Mouse (Mus musculus): Measurements from ENCODE around the gene Barx1. TPM values are rescaled to one million over a fixed set of nuclear protein-coding genes. Genes with fewer than 3 reads are reported as not detected.

Gene Barx1
- polyA plus RNA-seq (2014; fragmentation: Nextera tagmentation; extraction: Ambion mirVana) = not detected in 2 replicates

DNA sequence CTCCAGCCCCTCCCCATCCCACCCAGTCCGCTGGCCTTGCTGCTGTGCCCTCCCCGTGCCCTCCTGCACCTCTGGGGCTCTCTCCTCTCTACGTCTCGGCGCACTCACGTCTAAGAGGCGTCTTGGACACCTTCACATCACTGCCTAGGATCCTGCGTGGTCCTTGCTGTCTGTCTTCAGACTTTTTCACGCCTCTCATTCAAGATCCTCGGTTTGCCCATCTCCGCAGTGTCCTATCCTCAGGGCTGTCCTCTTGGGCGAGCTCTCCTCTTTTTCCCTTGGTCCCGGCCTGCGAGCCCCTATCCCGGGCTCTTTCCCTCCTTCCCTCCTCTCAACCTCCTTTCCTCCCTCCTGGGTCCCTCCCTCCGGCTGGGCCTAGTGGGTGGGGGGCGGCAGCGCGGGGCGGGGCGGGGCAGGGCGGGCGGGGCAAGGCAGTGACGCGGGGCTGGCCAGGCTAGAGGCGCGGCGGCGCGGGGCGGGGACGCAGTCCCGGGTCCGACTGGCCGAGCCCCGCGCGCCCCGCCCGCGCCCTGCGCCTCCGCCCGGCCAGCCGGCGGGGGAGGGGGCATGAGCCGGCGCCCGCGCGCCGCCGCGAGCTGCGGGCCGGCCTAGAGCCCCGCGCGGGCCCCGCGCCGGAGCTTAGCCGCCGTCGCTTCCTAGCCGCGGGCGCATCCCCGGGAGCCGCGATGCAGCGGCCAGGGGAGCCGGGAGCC lies at the start of gene Barx1:
TSS of gene Barx1 (plus strand) at position 568 of the 713 bp plus-strand sequence.
- ATAC-seq (ENCODE audit: low read depth) = peak; percentile 15; the same call in 1 of the 2 replicates
- Histone ChIP-seq H3K27me3 (ENCODE audit: control insufficient read depth, insufficient read depth, low read length) (peaks cover 50% of the 10 kb centered on the region), H3K4me2 (ENCODE audit: low read depth, low read length) (peak within 1 kb of the TSS; percentile 44), H3K9ac (replicated peaks; ENCODE audit: low read depth, low read length) (0 out of 2 replicates have a peak within 1 kb of the TSS, but pooled peaks have one; percentile 21), H3K4me3 (ENCODE audit: low read depth, low read length) (peak within 1 kb of the TSS; percentile 24), H3K36me3 (ENCODE audit: control insufficient read depth, insufficient read depth, low read length) (no peaks in the 10 kb centered on the region), H3K4me1 (ENCODE audit: control insufficient read depth, insufficient read depth, low read length) (0 out of 2 replicates have a peak, but pooled peaks cover 3% of the 10 kb centered on the region), H3K27ac (ENCODE audit: low read depth, low read length) (no peak within 1 kb of the TSS), H3K9me3 (ENCODE audit: control insufficient read depth, low read length) (no peaks in the 10 kb centered on the region)
- WGBS = under 1% methylated on average over 46 of the region's 73 CpGs

DNA sequence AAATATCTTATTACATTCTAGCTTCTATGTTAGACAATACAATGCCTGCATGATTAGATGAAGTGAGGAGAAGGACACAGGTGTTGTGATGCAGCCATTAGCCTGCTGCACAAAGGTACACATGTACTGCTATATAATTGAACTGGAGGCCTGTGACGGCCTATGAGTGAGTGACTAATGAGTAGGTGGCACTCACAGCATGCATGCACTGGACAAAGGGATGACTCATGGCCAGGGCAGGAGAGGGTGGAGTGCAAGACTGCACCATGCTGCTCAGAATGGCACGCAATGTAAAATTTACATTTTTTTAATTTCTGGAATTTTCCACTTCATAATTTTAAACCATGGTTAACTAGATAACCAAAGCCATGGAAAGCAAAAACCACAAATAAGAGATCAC lies 48.3 kb upstream of the Barx1 start:
- no peak for ATAC-seq (ENCODE audit: low read depth)
- Histone ChIP-seq H3K27ac (ENCODE audit: low read depth, low read length) (no peak overlapping the region), H3K9ac (replicated peaks; ENCODE audit: low read depth, low read length) (no peak overlapping the region), H3K9me3 (ENCODE audit: control insufficient read depth, low read length) (no peaks in the 10 kb centered on the region; the same call in 1 of the 2 replicates), H3K36me3 (ENCODE audit: control insufficient read depth, insufficient read depth, low read length) (no peaks in the 10 kb centered on the region), H3K27me3 (ENCODE audit: control insufficient read depth, insufficient read depth, low read length) (no peaks in the 10 kb centered on the region), H3K4me2 (ENCODE audit: low read depth, low read length) (no peak overlapping the region), H3K4me1 (ENCODE audit: control insufficient read depth, insufficient read depth, low read length) (no peaks in the 10 kb centered on the region), H3K4me3 (ENCODE audit: low read depth, low read length) (no peak overlapping the region)
- WGBS = 74% methylated on average over 2 of the region's 2 CpGs

DNA sequence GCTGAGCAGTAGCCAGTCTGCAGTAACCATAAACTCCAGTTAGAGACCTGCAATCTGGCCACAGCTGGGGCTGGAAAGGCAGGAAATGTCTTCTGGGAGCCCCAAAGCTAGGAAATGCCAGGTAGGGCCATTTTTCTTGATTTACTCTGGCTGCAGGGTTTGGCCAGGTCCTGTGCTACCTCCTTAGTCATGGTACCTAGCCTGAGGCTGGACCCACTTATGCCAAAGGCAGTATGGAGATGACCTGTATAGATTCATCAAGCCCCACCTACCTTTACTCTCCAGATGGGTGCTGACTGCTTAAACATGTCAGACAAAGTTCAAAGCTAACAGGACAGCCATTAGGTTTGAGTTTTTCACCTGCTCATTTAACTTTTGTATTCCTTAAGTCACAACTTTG lies 45.0 kb upstream of the Barx1 start:
- Histone ChIP-seq H3K4me3 (ENCODE audit: low read depth, low read length) (no peak overlapping the region), H3K4me1 (ENCODE audit: control insufficient read depth, insufficient read depth, low read length) (no peaks in the 10 kb centered on the region), H3K4me2 (ENCODE audit: low read depth, low read length) (no peak overlapping the region), H3K27ac (ENCODE audit: low read depth, low read length) (no peak overlapping the region), H3K9ac (replicated peaks; ENCODE audit: low read depth, low read length) (no peak overlapping the region), H3K27me3 (ENCODE audit: control insufficient read depth, insufficient read depth, low read length) (no peaks in the 10 kb centered on the region), H3K9me3 (ENCODE audit: control insufficient read depth, low read length) (no peaks in the 10 kb centered on the region; the same call in 1 of the 2 replicates), H3K36me3 (ENCODE audit: control insufficient read depth, insufficient read depth, low read length) (no peaks in the 10 kb centered on the region)
- ATAC-seq (ENCODE audit: low read depth) = no peak

DNA sequence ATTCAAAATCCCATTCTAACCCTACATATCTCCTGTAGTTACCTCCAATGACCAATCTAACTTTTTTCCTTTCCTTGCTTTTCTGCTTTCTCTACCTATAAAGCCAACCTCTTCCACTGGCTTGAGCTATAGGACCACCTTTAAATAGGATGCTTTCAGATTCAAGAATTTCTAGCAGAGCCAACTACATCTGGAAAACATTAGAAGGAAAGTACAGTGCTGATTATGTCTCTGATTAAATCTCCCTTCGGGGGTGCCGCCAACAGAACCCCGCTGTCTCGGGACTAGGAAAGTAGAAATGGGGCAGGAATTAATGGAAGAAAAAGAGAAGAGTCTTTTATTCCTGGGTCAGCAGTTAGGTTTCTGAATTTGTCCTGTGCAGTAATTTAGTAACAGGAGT lies 43.9 kb upstream of the Barx1 start:
- Histone ChIP-seq H3K27ac (ENCODE audit: low read depth, low read length) (no peak overlapping the region), H3K4me3 (ENCODE audit: low read depth, low read length) (no peak overlapping the region), H3K4me1 (ENCODE audit: control insufficient read depth, insufficient read depth, low read length) (no peaks in the 10 kb centered on the region), H3K27me3 (ENCODE audit: control insufficient read depth, insufficient read depth, low read length) (no peaks in the 10 kb centered on the region), H3K36me3 (ENCODE audit: control insufficient read depth, insufficient read depth, low read length) (no peaks in the 10 kb centered on the region), H3K9me3 (ENCODE audit: control insufficient read depth, low read length) (no peaks in the 10 kb centered on the region; the same call in 1 of the 2 replicates), H3K4me2 (ENCODE audit: low read depth, low read length) (no peak overlapping the region), H3K9ac (replicated peaks; ENCODE audit: low read depth, low read length) (no peak overlapping the region)
- ATAC-seq (ENCODE audit: low read depth) = no peak
- WGBS = 90% methylated on average over 4 of the region's 4 CpGs

DNA sequence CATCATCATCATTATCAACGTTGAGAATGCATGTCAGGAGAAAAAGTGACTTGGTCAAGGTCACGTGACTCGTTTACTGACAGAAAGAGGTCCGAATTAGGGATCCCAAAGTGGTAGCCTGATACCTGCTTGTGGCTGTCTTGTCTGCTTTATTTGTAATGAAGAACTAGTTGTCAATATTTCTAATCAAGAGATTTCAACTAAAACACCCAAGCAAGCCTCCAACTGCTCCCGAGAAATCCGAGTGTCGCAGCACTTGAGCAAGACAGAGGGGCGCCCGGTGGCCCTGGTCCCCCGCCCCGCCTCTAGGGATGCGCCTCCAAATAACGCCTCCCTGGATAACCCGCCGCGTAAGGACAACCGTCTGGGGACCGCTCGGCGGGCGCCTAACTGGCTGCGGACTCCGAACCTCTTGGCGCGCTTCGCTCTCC lies 37.8 kb upstream of the Barx1 start:
- H3K4me1 ChIP-seq (ENCODE audit: control insufficient read depth, insufficient read depth, low read length) = peaks cover 8% of the 10 kb centered on the region; the same call in 1 of the 2 replicates
- H3K9me3 ChIP-seq (ENCODE audit: control insufficient read depth, low read length) = no peaks in the 10 kb centered on the region
- H3K4me2 ChIP-seq (ENCODE audit: low read depth, low read length) = peak overlapping the region; percentile 60
- H3K27ac ChIP-seq (ENCODE audit: low read depth, low read length) = peak overlapping the region; percentile 92
- H3K9ac ChIP-seq (replicated peaks; ENCODE audit: low read depth, low read length) = peak overlapping the region; percentile 89
- 3% methylated on average over 26 of the region's 26 CpGs for WGBS
- ATAC-seq (ENCODE audit: low read depth) = peak; percentile 85
- H3K36me3 ChIP-seq (ENCODE audit: control insufficient read depth, insufficient read depth, low read length) = no peaks in the 10 kb centered on the region
- no peaks in the 10 kb centered on the region for H3K27me3 ChIP-seq (ENCODE audit: control insufficient read depth, insufficient read depth, low read length)
- H3K4me3 ChIP-seq (ENCODE audit: low read depth, low read length) = peak overlapping the region; percentile 87

DNA sequence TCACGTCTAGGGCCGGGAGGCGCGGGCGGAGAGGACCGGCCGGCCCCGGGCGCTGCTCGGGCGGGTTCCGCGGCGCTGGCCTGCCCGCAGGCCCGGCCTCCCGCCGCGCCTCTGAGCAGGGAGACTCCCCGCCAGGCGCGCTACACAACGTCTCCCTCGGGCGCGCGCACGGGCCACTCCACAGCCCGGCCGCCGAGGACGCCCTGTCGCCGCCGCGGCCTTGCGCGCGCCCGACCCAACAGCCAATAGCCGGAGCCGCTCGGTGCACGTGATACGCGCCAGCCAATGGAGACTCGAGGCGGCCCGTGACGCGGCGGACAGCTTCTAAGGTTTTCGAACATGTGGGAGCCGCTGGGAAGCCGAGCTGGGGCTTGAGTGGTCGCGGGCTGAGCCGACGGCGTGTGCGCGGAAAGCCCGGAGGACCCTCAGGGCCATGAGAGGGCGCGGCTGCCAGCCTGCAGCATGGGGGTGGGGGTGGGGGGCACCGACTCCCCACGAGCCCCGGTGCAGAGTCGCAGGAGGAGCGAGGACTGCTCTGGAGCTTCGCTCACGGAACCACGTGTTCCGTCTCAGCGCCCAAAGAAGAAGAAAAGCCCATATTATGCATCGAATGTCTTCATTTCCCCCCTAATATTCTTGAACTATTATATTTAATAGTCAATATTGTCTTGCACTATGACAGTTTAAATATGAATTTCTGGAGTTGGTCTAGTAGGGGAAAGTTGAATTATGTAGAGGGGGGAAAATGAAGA lies 37.2 kb upstream of the Barx1 start, which contains the start of gene Ptpdc1:
TSS of gene Ptpdc1 (minus strand) at position 232 of the 752 bp plus-strand sequence.
- ATAC-seq (ENCODE audit: low read depth) = peak; percentile 99
- Histone ChIP-seq H3K27me3 (ENCODE audit: control insufficient read depth, insufficient read depth, low read length) (no peaks in the 10 kb centered on the region), H3K9me3 (ENCODE audit: control insufficient read depth, low read length) (no peaks in the 10 kb centered on the region), H3K4me2 (ENCODE audit: low read depth, low read length) (peak within 1 kb of the TSS; percentile 60), H3K27ac (ENCODE audit: low read depth, low read length) (peak within 1 kb of the TSS; percentile 92), H3K4me3 (ENCODE audit: low read depth, low read length) (peak within 1 kb of the TSS; percentile 87), H3K9ac (replicated peaks; ENCODE audit: low read depth, low read length) (peak within 1 kb of the TSS; percentile 89), H3K4me1 (ENCODE audit: control insufficient read depth, insufficient read depth, low read length) (peaks cover 8% of the 10 kb centered on the region; the same call in 1 of the 2 replicates), H3K36me3 (ENCODE audit: control insufficient read depth, insufficient read depth, low read length) (no peaks in the 10 kb centered on the region)
- WGBS = 2% methylated on average over 73 of the region's 76 CpGs

DNA sequence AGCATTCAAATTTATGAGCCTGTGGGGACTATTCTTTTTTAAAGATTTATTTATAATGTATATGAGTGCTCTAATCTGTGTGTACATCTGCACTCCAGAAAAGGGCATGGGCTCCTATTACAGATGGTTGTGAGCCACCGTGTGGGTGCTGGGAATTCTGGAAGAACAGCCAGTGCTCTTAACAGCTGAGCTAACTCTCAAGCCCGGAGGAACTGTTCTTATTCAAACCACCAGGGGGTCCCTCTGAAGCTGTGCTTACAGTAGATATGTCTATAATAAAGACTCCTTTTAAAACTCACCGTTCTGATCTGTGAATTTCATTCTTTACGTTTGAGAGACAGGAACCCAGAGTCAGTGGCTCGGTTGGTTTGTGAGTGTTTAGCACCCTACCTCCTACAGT lies 31.1 kb upstream of the Barx1 start:
- H3K4me3 ChIP-seq (ENCODE audit: low read depth, low read length) = no peak overlapping the region
- no peak for ATAC-seq (ENCODE audit: low read depth)
- no peaks in the 10 kb centered on the region for H3K36me3 ChIP-seq (ENCODE audit: control insufficient read depth, insufficient read depth, low read length)
- 76% methylated on average over 5 of the region's 5 CpGs for WGBS
- no peaks in the 10 kb centered on the region for H3K9me3 ChIP-seq (ENCODE audit: control insufficient read depth, low read length)
- no peak overlapping the region for H3K9ac ChIP-seq (replicated peaks; ENCODE audit: low read depth, low read length)
- no peak overlapping the region for H3K27ac ChIP-seq (ENCODE audit: low read depth, low read length)
- H3K27me3 ChIP-seq (ENCODE audit: control insufficient read depth, insufficient read depth, low read length) = no peaks in the 10 kb centered on the region
- H3K4me1 ChIP-seq (ENCODE audit: control insufficient read depth, insufficient read depth, low read length) = no peaks in the 10 kb centered on the region
- no peak overlapping the region for H3K4me2 ChIP-seq (ENCODE audit: low read depth, low read length)

DNA sequence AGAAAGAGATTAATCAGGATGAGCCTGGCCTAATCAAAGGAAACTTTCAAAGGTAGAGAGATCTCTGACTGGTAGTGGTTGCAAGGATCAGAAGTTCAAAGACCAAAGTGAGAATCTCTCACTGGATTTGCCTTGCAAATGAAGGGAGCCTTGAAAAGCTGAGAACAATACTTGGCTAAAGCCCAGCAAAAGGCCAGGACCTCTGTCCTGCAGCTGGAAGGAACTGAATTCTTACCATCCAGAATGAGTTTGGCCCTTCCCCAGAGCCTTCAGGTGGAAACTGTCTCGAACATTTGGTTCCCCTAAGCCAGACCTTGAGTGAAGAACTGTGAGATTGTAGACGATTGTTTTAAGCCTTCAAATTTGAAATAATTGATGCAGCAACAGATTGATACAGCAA lies 25.1 kb upstream of the Barx1 start:
- ATAC-seq (ENCODE audit: low read depth) = no peak
- Histone ChIP-seq H3K4me3 (ENCODE audit: low read depth, low read length) (no peak overlapping the region), H3K27ac (ENCODE audit: low read depth, low read length) (no peak overlapping the region), H3K27me3 (ENCODE audit: control insufficient read depth, insufficient read depth, low read length) (no peaks in the 10 kb centered on the region), H3K36me3 (ENCODE audit: control insufficient read depth, insufficient read depth, low read length) (no peaks in the 10 kb centered on the region), H3K4me2 (ENCODE audit: low read depth, low read length) (no peak overlapping the region), H3K4me1 (ENCODE audit: control insufficient read depth, insufficient read depth, low read length) (no peaks in the 10 kb centered on the region), H3K9ac (replicated peaks; ENCODE audit: low read depth, low read length) (no peak overlapping the region), H3K9me3 (ENCODE audit: control insufficient read depth, low read length) (no peaks in the 10 kb centered on the region)
- WGBS = 46% methylated on average over 2 of the region's 2 CpGs

DNA sequence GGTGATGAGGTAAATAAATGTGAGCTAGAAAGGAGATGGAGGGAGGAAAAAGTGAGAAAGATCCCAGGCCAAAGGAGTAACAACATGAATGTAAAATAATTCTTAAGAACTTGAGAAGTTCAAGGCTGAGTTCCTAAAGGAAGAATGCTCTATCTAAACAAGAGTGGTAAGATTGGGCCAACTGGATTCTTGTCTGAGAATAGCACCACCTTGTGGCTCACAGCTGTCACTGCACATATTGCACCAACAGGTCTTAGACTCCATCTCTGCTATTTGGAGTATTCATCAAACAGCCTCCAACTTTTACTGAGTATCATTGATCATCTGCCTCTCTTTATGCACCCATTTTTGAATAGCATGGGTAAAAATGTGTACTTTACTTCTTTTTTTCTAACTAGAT lies 23.2 kb upstream of the Barx1 start:
- no peak for ATAC-seq (ENCODE audit: low read depth)
- no peaks in the 10 kb centered on the region for H3K9me3 ChIP-seq (ENCODE audit: control insufficient read depth, low read length)
- no peak overlapping the region for H3K4me2 ChIP-seq (ENCODE audit: low read depth, low read length)
- no peak overlapping the region for H3K9ac ChIP-seq (replicated peaks; ENCODE audit: low read depth, low read length)
- no peak overlapping the region for H3K4me3 ChIP-seq (ENCODE audit: low read depth, low read length)
- no peak overlapping the region for H3K27ac ChIP-seq (ENCODE audit: low read depth, low read length)
- no peaks in the 10 kb centered on the region for H3K36me3 ChIP-seq (ENCODE audit: control insufficient read depth, insufficient read depth, low read length)
- H3K4me1 ChIP-seq (ENCODE audit: control insufficient read depth, insufficient read depth, low read length) = no peaks in the 10 kb centered on the region
- H3K27me3 ChIP-seq (ENCODE audit: control insufficient read depth, insufficient read depth, low read length) = no peaks in the 10 kb centered on the region
